Mouse (Mus musculus) myocyte (in vitro differentiated cells): Measurements from ENCODE around the gene Oxct2b. TPM values are rescaled to one million over a fixed set of nuclear protein-coding genes. Genes with fewer than 3 reads are reported as not detected.

ENCODE experiments used
- H3K27me3 ChIP-seq: one replicate; pipeline ENCODE4 v1.6.1; 2011; ENCODE audit not compliant: control insufficient read depth, insufficient read depth, insufficient read length
- H3K36me3 ChIP-seq: one replicate; pipeline ENCODE4 v1.6.1; 2011; ENCODE audit not compliant: control insufficient read depth, insufficient read depth
- H3K4me2 ChIP-seq: one replicate; pipeline ENCODE4 v1.6.1; 2011; ENCODE audit warnings: low read depth, control low read depth
- H3K4me3 ChIP-seq: one replicate; pipeline ENCODE4 v1.5.1; 2011; ENCODE audit warnings: mild to moderate bottlenecking, control low read depth, moderate library complexity
- H3K79me2 ChIP-seq: one replicate; pipeline ENCODE4 v1.6.1; 2011; ENCODE audit not compliant: control insufficient read depth, insufficient read depth
- H3ac ChIP-seq: one replicate; pipeline ENCODE4 v1.6.1; 2011; ENCODE audit not compliant: control insufficient read depth, insufficient read length
- CEBPB ChIP-seq: IDR thresholded peaks from 2 replicates; pipeline ENCODE4 v1.6.1; 2011; ENCODE audit warnings: mild to moderate bottlenecking, moderate library complexity; ENCODE audit not compliant: poor library complexity, insufficient read depth, severe bottlenecking
- E2F4 ChIP-seq: IDR thresholded peaks from one replicate; pipeline ENCODE4 v1.6.1; 2011; ENCODE audit warnings: mild to moderate bottlenecking, control low read depth, moderate library complexity; ENCODE audit not compliant: insufficient read depth
- MAX ChIP-seq: IDR thresholded peaks from one replicate; pipeline ENCODE4 v1.6.1; 2011; ENCODE audit warnings: low read depth, mild to moderate bottlenecking, control low read depth
- MYOD1 ChIP-seq, 3 experiments: IDR thresholded peaks; one replicate each; pipeline ENCODE4 v1.6.1; 2011; ENCODE audit warnings: control low read depth in 2 of 3, low read depth in 2 of 3, mild to moderate bottlenecking in 2 of 3, moderate library complexity in 1 of 3; ENCODE audit not compliant: insufficient read length in 2 of 3, control insufficient read depth in 1 of 3
- MYOG ChIP-seq, 3 experiments: IDR thresholded peaks; one replicate each; pipeline ENCODE4 v1.6.1; 2011; ENCODE audit warnings: control low read depth in 2 of 3, low read depth in 2 of 3, mild to moderate bottlenecking in 2 of 3; ENCODE audit not compliant: insufficient read length in 2 of 3, control insufficient read depth in 1 of 3, insufficient read depth in 1 of 3
- POLR2A ChIP-seq: IDR thresholded peaks from one replicate; pipeline ENCODE4 v1.6.1; 2011; ENCODE audit warnings: low read depth, mild to moderate bottlenecking, control low read depth, moderate library complexity; ENCODE audit not compliant: insufficient read length
- POLR2AphosphoS2 ChIP-seq: IDR thresholded peaks from one replicate; pipeline ENCODE4 v1.6.1; 2011; ENCODE audit warnings: low read depth, control low read depth; ENCODE audit not compliant: insufficient read length
- REST ChIP-seq: IDR thresholded peaks from one replicate; pipeline ENCODE4 v1.6.1; 2011; ENCODE audit warnings: mild to moderate bottlenecking, control low read depth, moderate library complexity; ENCODE audit not compliant: insufficient read depth, insufficient read length
- SRF ChIP-seq: IDR thresholded peaks from one replicate; pipeline ENCODE4 v1.6.1; 2011; ENCODE audit warnings: low read depth; ENCODE audit not compliant: control insufficient read depth, insufficient read length
- TCF12 ChIP-seq: IDR thresholded peaks from one replicate; pipeline ENCODE4 v1.6.1; 2011; ENCODE audit warnings: mild to moderate bottlenecking, control low read depth; ENCODE audit not compliant: poor library complexity, insufficient read depth, severe bottlenecking
- TCF3 ChIP-seq: IDR thresholded peaks from one replicate; pipeline ENCODE4 v1.6.1; 2011; ENCODE audit warnings: low read depth, control low read depth; ENCODE audit not compliant: insufficient read length
- USF1 ChIP-seq: IDR thresholded peaks from one replicate; pipeline ENCODE4 v1.6.1; 2011; ENCODE audit warnings: low read depth, mild to moderate bottlenecking, control low read depth, moderate library complexity
- polyA plus RNA-seq: library from polyadenylated mRNA; unstranded; fragments of >200 nt; fragmentation: generic; extraction: Trizol; gene quantifications from one replicate; pipeline ENCODE4 v1.2.1, GENCODE M21; 2012; ENCODE audit warnings: missing spikeins

Gene Oxct2b
- polyA plus RNA-seq, 1 experiment: not detected

- Histone ChIP-seq H3ac (no peak overlapping the region), H3K36me3 (no peaks in the 10 kb centered on the region), H3K79me2 (no peaks in the 10 kb centered on the region), H3K4me3 (no peak overlapping the region), H3K27me3 (peaks cover 13% of the 10 kb centered on the region), H3K4me2 (no peak overlapping the region)
- TF ChIP-seq TCF3 (no peak), USF1 (no peak), MAX (no peak), MYOD1 (IDR thresholded peaks at IDR 0.05; ENCODE audit: control insufficient read depth in 1 of 3, insufficient read length in 2 of 3, low read depth in 2 of 3) (no peak)
Measured at GRCm38 (mm10) chr4:123080791-123081190, 35.3 kb upstream of the Oxct2b start.

DNA sequence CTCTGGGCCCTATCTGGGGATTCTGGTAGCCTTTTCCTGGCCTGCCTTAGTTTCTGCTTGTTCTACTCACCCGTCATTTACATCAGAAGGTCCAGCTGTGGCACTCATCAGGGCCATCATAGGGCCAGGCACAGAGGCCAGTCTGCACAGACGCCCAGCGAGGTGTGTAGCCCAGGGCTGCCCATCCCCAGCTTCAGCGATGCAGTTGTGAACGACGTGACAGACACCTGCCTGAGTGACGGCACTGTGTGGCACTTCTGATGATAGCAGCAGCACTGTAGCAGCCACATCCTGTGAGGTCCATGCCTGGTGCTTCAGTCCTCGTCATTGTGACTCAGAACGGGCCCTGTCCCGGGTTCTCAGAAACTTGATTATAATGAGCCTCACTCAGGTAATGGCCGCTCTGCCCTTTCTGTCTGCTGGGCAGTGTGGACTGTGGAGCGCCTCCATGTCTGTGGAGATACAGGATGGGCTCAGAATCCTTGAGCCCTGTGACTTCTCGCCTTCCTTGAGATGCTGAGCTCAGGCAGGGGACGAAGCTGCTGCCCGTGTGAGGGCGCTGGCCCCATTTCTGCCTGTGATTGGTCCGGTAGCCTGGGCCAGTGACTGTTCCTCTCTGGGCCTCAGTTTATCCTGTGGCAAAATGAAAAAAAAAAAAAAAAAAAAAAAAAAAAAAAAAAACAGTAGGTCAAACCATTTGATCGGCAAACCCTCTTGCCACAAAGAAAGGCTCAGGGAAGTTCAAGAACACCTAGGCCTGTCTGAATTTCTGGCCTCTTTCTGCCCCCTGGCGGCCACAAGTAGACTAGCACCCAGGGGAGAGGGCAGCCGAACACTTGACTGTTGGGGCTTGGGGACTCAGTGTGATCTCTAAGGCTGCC lies 33.5 kb upstream of the Oxct2b start:
- TF ChIP-seq MYOD1 (IDR thresholded peaks at IDR 0.05; ENCODE audit: control insufficient read depth in 1 of 3, insufficient read length in 2 of 3, low read depth in 2 of 3) (no peak), CEBPB (no peak), MYOG (IDR thresholded peaks at IDR 0.05; ENCODE audit: control insufficient read depth in 1 of 3, insufficient read depth in 1 of 3, insufficient read length in 2 of 3, low read depth in 2 of 3) (no peak), TCF3 (no peak), POLR2AphosphoS2 (no peak), MAX (no peak), USF1 (no peak), E2F4 (no peak), POLR2A (no peak), TCF12 (no peak), REST (no peak), SRF (no peak)
- H3K36me3 ChIP-seq: no peaks in the 10 kb centered on the region
- peaks cover 13% of the 10 kb centered on the region for H3K27me3 ChIP-seq
- no peak overlapping the region for H3K4me2 ChIP-seq
- H3K79me2 ChIP-seq: no peaks in the 10 kb centered on the region
- H3K4me3 ChIP-seq: no peak overlapping the region
- H3ac ChIP-seq: no peak overlapping the region

DNA sequence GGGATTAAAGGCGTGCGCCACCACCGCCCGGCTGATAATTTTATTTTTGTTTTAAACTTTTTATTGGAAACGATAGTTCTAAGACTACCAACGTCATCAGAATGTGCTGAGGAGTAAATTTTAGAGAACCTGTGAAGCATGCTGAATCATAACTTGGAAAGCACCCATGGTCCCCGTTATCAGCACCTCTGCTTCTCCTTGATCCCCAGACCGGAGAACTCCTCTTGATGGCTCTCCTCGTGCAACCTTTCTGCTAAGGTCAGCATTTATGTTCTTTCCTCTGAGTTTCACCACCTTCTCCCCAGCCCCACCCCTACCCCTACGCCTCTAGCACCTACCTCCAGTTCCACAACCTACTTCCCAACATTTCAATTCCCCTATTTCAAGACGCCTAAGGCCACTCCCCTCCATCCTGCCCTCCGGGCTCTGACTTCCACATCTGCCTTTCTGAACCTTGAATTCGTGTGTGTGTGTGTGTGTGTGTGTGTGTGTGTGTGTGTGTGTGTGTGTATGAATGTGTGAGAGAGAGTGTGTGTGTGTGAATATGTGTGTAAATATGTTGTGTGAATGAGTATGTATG lies 32.7 kb upstream of the Oxct2b start:
- no peak overlapping the region for H3K4me3 ChIP-seq
- no peak overlapping the region for H3K4me2 ChIP-seq
- H3K27me3 ChIP-seq: peaks cover 13% of the 10 kb centered on the region
- H3K79me2 ChIP-seq: no peaks in the 10 kb centered on the region
- TF ChIP-seq E2F4 (no peak), CEBPB (no peak), MAX (no peak), TCF3 (no peak), TCF12 (no peak), MYOG (IDR thresholded peaks at IDR 0.05; ENCODE audit: control insufficient read depth in 1 of 3, insufficient read depth in 1 of 3, insufficient read length in 2 of 3, low read depth in 2 of 3) (no peak), MYOD1 (IDR thresholded peaks at IDR 0.05; ENCODE audit: control insufficient read depth in 1 of 3, insufficient read length in 2 of 3, low read depth in 2 of 3) (no peak), USF1 (no peak), POLR2A (no peak), REST (no peak), SRF (no peak), POLR2AphosphoS2 (no peak)
- no peaks in the 10 kb centered on the region for H3K36me3 ChIP-seq
- no peak overlapping the region for H3ac ChIP-seq

GRCm38 (mm10) chr4:123085290-123085689 lies 30.8 kb upstream of the Oxct2b start:
- no peak overlapping the region for H3K4me3 ChIP-seq
- no peaks in the 10 kb centered on the region for H3K79me2 ChIP-seq
- no peaks in the 10 kb centered on the region for H3K36me3 ChIP-seq
- no peak overlapping the region for H3K4me2 ChIP-seq
- H3K27me3 ChIP-seq: peaks cover 5% of the 10 kb centered on the region
- no peak overlapping the region for H3ac ChIP-seq
- TF ChIP-seq POLR2A: no peak
- no peak for TF ChIP-seq MYOD1 (IDR thresholded peaks at IDR 0.05; ENCODE audit: control insufficient read depth in 1 of 3, insufficient read length in 2 of 3, low read depth in 2 of 3)
- no peak for TF ChIP-seq E2F4
- no peak for TF ChIP-seq TCF3
- no peak for TF ChIP-seq REST
- TF ChIP-seq MAX: no peak
- no peak for TF ChIP-seq SRF
- TF ChIP-seq MYOG (IDR thresholded peaks at IDR 0.05; ENCODE audit: control insufficient read depth in 1 of 3, insufficient read depth in 1 of 3, insufficient read length in 2 of 3, low read depth in 2 of 3): no peak

GRCm38 (mm10) chr4:123086381-123086780 lies 29.7 kb upstream of the Oxct2b start:
- Histone ChIP-seq H3K4me2 (no peak overlapping the region), H3K4me3 (no peak overlapping the region)
- TF ChIP-seq MYOD1 (IDR thresholded peaks at IDR 0.05; ENCODE audit: control insufficient read depth in 1 of 3, insufficient read length in 2 of 3, low read depth in 2 of 3) (no peak), POLR2A (no peak), TCF3 (no peak), E2F4 (no peak), TCF12 (no peak), MAX (no peak), CEBPB (no peak), POLR2AphosphoS2 (no peak), REST (no peak), MYOG (IDR thresholded peaks at IDR 0.05; ENCODE audit: control insufficient read depth in 1 of 3, insufficient read depth in 1 of 3, insufficient read length in 2 of 3, low read depth in 2 of 3) (no peak), USF1 (no peak), SRF (no peak)

More at GRCm38 (mm10) chr4:123086381-123086780, 29.7 kb upstream of the Oxct2b start:
- no peaks in the 10 kb centered on the region for H3K36me3 ChIP-seq
- no peak overlapping the region for H3ac ChIP-seq
- no peaks in the 10 kb centered on the region for H3K79me2 ChIP-seq
- H3K27me3 ChIP-seq: no peaks in the 10 kb centered on the region
